Mouse (Mus musculus) heart, embryonic 10.5 days (tissue): ENCODE measurements around the gene Slc45a2. TPM values are rescaled to one million over a fixed set of nuclear protein-coding genes. Genes with fewer than 3 reads are reported as not detected.
A peak's percentile ranks its signal among the peaks of the same experiment; 100 is the strongest.

Source experiments
- DNase-seq: peaks from one replicate; pipeline ENCODE4 v3.0.0-alpha.2; 2017; ENCODE audit warnings: low spot score
- H3K27ac ChIP-seq: fragments of 300-500 bp; sonication (generic); 2 replicates; pipeline ENCODE4 v1.5.1; 2016; ENCODE audit warnings: mild to moderate bottlenecking
- H3K27me3 ChIP-seq: fragments of 300-500 bp; sonication (generic); 2 replicates; pipeline ENCODE4 v1.6.1; 2016; ENCODE audit warnings: mild to moderate bottlenecking; ENCODE audit not compliant: poor library complexity, insufficient read depth, severe bottlenecking
- H3K36me3 ChIP-seq: fragments of 300-500 bp; sonication (generic); 2 replicates; pipeline ENCODE4 v1.6.1; 2016; ENCODE audit warnings: mild to moderate bottlenecking, moderate library complexity
- H3K4me1 ChIP-seq: fragments of 300-500 bp; sonication (generic); 2 replicates; pipeline ENCODE4 v1.6.1; 2016; ENCODE audit warnings: mild to moderate bottlenecking
- H3K4me3 ChIP-seq: fragments of 300-500 bp; sonication (generic); 2 replicates; pipeline ENCODE4 v1.5.1; 2016; ENCODE audit warnings: mild to moderate bottlenecking, moderate library complexity
- H3K9me3 ChIP-seq: fragments of 300-500 bp; sonication (generic); 2 replicates; pipeline ENCODE4 v1.6.1; 2016; ENCODE audit warnings: mild to moderate bottlenecking, moderate library complexity
- WGBS: fragments of 180-500 bp; shearing (Covaris S2); methylation state at CpG from one replicate; pipeline ENCODE4 v1.1.7; 2016; 5-methylcytosine and 5-hydroxymethylcytosine counted together
- polyA plus RNA-seq: library from polyadenylated mRNA; unstranded; fragments of >200 nt; fragmentation: Nextera tagmentation; extraction: Ambion mirVana; gene quantifications from 2 replicates; pipeline ENCODE4 v1.2.1, GENCODE M21; 2016

Gene Slc45a2
- polyA plus RNA-seq, 1 experiment from 2014 or later: 0.16 TPM

- Histone ChIP-seq H3K36me3 (no peaks in the 10 kb centered on the region), H3K4me1 (peaks cover 20% of the 10 kb centered on the region)
- 87% methylated on average over 1 of the region's 1 CpGs for whole genome bisulfite sequencing
These were observed 62.4 kb downstream of the Slc45a2 start for GRCm38 (mm10) chr15:11062903-11063302.

DNA sequence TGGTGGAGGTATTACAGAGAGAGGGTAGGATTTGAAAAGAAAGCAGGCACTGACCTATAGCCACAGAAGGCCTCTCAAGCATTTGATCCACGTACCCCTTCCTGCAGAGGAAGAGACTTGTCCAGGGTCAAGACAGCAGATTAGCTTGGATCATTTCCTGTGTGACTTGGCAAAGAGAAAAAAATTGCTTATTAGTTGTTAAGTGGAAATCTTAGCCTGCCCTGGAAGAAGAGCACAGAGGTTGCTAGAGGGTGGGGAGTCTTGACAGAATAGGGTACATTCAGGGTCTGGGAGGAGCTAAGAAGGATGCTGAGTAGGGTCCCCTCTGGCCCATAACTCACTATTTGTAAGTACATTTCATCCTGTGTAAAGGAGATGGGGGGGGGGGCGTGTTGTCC lies 63.6 kb downstream of the Slc45a2 start:
- DNase-seq: no peak
- Histone ChIP-seq H3K36me3 (no peaks in the 10 kb centered on the region), H3K4me1 (peaks cover 20% of the 10 kb centered on the region), H3K27ac (peak overlapping the region; percentile 85; the same call in 1 of the 2 replicates), H3K4me3 (peak overlapping the region; percentile 60), H3K9me3 (no peaks in the 10 kb centered on the region), H3K27me3 (no peaks in the 10 kb centered on the region)
- 9% methylated on average over 2 of the region's 2 CpGs for WGBS

More at GRCm38 (mm10) chr15:11062903-11063302, 62.4 kb downstream of the Slc45a2 start:
- no peak overlapping the region for H3K4me3 ChIP-seq
- DNase-seq: no peak
- H3K9me3 ChIP-seq: no peaks in the 10 kb centered on the region
- no peaks in the 10 kb centered on the region for H3K27me3 ChIP-seq
- H3K27ac ChIP-seq: no peak overlapping the region

GRCm38 (mm10) chr15:11064558-11065411 lies 64.3 kb downstream of the Slc45a2 start, which contains the start of gene Adamts12:
Gene Adamts12 (plus strand): TSS chr15:11064790.
- Histone ChIP-seq H3K9me3 (no peaks in the 10 kb centered on the region), H3K4me1 (peaks cover 20% of the 10 kb centered on the region), H3K27ac (peak within 1 kb of the TSS; percentile 85), H3K4me3 (peak within 1 kb of the TSS; percentile 60), H3K36me3 (no peaks in the 10 kb centered on the region), H3K27me3 (no peaks in the 10 kb centered on the region)
- 2% methylated on average over 25 of the region's 25 CpGs for WGBS
- DNase-seq: peak; percentile 79

DNA sequence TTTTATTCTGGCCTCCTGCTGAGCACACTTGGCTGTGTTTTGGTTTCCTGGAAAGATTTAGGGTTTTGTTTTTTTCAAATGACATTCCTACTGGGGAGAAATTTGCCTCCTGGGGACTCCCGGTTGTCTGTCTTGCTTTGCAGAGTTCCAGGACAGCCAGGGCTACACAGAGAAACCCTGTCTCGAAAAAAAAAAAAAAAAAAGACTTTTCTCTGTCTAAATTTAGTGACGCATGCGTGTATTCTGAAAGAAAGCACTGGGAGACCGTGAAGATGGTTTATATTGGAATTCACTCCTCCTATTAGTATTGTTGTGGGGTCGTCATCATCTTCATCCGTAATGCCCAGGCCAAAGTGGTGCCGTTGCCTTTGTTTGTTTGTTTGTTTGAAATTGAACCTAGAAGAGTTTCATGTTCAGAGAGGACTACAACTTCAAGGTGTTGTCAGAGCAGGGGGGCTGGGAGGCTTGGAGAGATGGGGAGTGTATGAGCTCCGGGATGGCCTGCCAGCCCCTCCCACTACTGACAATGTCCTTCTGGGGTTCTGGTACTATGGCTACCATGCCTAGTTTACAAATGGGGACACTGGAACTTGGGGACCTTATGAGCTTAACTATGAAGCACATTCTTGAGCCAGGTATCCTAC lies 65.1 kb downstream of the Slc45a2 start:
- no peak for DNase-seq
- H3K36me3 ChIP-seq: no peaks in the 10 kb centered on the region
- WGBS: 9% methylated on average over 9 of the region's 9 CpGs
- peaks cover 20% of the 10 kb centered on the region for H3K4me1 ChIP-seq
- peak overlapping the region; percentile 60 for H3K4me3 ChIP-seq
- no peaks in the 10 kb centered on the region for H3K27me3 ChIP-seq
- H3K9me3 ChIP-seq: no peaks in the 10 kb centered on the region
- peak overlapping the region; percentile 85 for H3K27ac ChIP-seq

- Histone ChIP-seq H3K27ac (peak overlapping the region; percentile 56; the same call in 1 of the 2 replicates), H3K27me3 (no peaks in the 10 kb centered on the region), H3K9me3 (no peaks in the 10 kb centered on the region), H3K4me3 (peak overlapping the region; percentile 60), H3K4me1 (peaks cover 20% of the 10 kb centered on the region), H3K36me3 (no peaks in the 10 kb centered on the region)
- no peak for DNase-seq
- 13% methylated on average over 5 of the region's 5 CpGs for WGBS
These were observed 65.8 kb downstream of the Slc45a2 start for GRCm38 (mm10) chr15:11066299-11066698.

DNA sequence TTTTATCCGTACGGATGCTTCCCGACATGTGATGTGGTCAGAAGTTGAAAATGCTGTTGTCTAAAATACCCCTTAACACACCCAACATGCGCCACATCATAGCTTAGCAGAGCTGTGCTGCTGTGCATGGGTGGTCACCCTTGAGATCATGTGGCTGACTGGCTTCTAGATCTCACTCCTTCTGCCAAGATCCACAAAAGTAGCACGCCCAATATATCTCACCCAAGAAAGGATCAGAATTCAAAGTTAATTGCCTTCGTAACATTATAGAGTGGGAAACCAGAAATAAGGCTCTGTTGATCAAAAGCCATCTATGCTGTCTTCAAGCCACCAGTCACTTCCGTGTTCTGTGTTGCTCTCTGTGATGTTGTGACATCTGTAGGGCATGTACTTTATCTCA lies 67.4 kb downstream of the Slc45a2 start:
- H3K36me3 ChIP-seq: no peaks in the 10 kb centered on the region
- H3K9me3 ChIP-seq: no peaks in the 10 kb centered on the region
- H3K27me3 ChIP-seq: no peaks in the 10 kb centered on the region
- H3K4me1 ChIP-seq: peaks cover 20% of the 10 kb centered on the region
- DNase-seq: no peak
- no peak overlapping the region for H3K27ac ChIP-seq
- WGBS: 81% methylated on average over 7 of the region's 7 CpGs
- H3K4me3 ChIP-seq: no peak overlapping the region

GRCm38 (mm10) chr15:11075726-11076361 lies 75.3 kb downstream of the Slc45a2 start:
- WGBS: 84% methylated on average over 3 of the region's 3 CpGs
- H3K36me3 ChIP-seq: no peaks in the 10 kb centered on the region
- no peaks in the 10 kb centered on the region for H3K4me1 ChIP-seq
- H3K27ac ChIP-seq: no peak overlapping the region
- DNase-seq: no peak
- no peak overlapping the region for H3K4me3 ChIP-seq
- no peaks in the 10 kb centered on the region for H3K9me3 ChIP-seq
- no peaks in the 10 kb centered on the region for H3K27me3 ChIP-seq

Other genes starting within 250 kb of the Slc45a2 start
- 0.12 and 0.77 TPM in 2 replicates for gene C1qtnf3, start 48.4 kb upstream of the Slc45a2 start, polyA plus RNA-seq
- 14.2 and 17.9 TPM in 2 replicates for gene Amacr, start 19.0 kb upstream of the Slc45a2 start, polyA plus RNA-seq
- 0.05 and 0.48 TPM in 2 replicates for gene Rxfp3, start 37.3 kb downstream of the Slc45a2 start, polyA plus RNA-seq
- 1.0 and 2.1 TPM in 2 replicates for gene Adamts12, start 64.1 kb downstream of the Slc45a2 start, polyA plus RNA-seq